Mouse (Mus musculus) stomach, postnatal 0 days (tissue): Measurements from ENCODE around the gene Radil. TPM values are rescaled to one million over a fixed set of nuclear protein-coding genes. Genes with fewer than 3 reads are reported as not detected.

Experiments
- ATAC-seq: fragments of 200-750 bp; cut with Nextera tagmentation; 2 replicates; pipeline ENCODE4 v1.8.0; 2017; ENCODE audit not compliant: low FRiP score, low TSS enrichment
- DNase-seq: peaks from one replicate; pipeline ENCODE4 v3.0.0-alpha.2; 2016; ENCODE audit warnings: low spot score
- H3K27ac ChIP-seq: fragments of 300-500 bp; sonication (generic); replicated peaks from 2 replicates; pipeline ENCODE4 v1.5.1; 2014; ENCODE audit warnings: mild to moderate bottlenecking, control low read depth
- H3K27me3 ChIP-seq: fragments of 300-500 bp; sonication (generic); 2 replicates; pipeline ENCODE4 v1.6.1; 2014; ENCODE audit warnings: low read length; ENCODE audit not compliant: control insufficient read depth, insufficient read depth
- H3K36me3 ChIP-seq: fragments of 300-500 bp; sonication (generic); 2 replicates; pipeline ENCODE4 v1.6.1; 2014; ENCODE audit warnings: low read length, mixed read lengths; ENCODE audit not compliant: control insufficient read depth, insufficient read depth
- H3K4me1 ChIP-seq: fragments of 300-500 bp; sonication (generic); replicated peaks from 2 replicates; pipeline ENCODE4 v1.6.1; 2014; ENCODE audit warnings: antibody characterized with exemption; ENCODE audit not compliant: control insufficient read depth, insufficient read depth
- H3K4me2 ChIP-seq: fragments of 300-500 bp; sonication (generic); replicated peaks from 2 replicates; pipeline ENCODE4 v1.6.1; 2014; ENCODE audit warnings: low read depth, mild to moderate bottlenecking, control low read depth, moderate library complexity
- H3K4me3 ChIP-seq: fragments of 300-500 bp; sonication (generic); 2 replicates; pipeline ENCODE4 v1.5.1; 2014; ENCODE audit warnings: low read depth, low read length, control low read depth
- H3K9ac ChIP-seq: fragments of 300-500 bp; sonication (generic); 2 replicates; pipeline ENCODE4 v1.6.1; 2014; ENCODE audit warnings: mild to moderate bottlenecking, low read length, control low read depth, mixed read lengths
- H3K9me3 ChIP-seq: fragments of 300-500 bp; sonication (generic); 2 replicates; pipeline ENCODE4 v1.6.1; 2016; ENCODE audit warnings: low read length; ENCODE audit not compliant: control insufficient read depth
- CTCF ChIP-seq: IDR thresholded peaks from 2 replicates; pipeline ENCODE4 v1.5.1; 2016; ENCODE audit warnings: antibody characterized with exemption, low read depth, mild to moderate bottlenecking, moderate library complexity
- EP300 ChIP-seq: optimal IDR thresholded peaks from 2 replicates; pipeline ENCODE3; 2016; ENCODE audit warnings: antibody characterized with exemption
- WGBS: fragments of 180-500 bp; shearing (Covaris S2); extraction: QIAGEN DNeasy Blood & Tissue Kit; methylation state at CpG from one replicate; pipeline ENCODE4 v1.1.7; 2014; 5-methylcytosine and 5-hydroxymethylcytosine counted together
- polyA plus RNA-seq: library from polyadenylated mRNA; unstranded; fragments of >200 nt; fragmentation: Nextera tagmentation; extraction: Ambion mirVana; gene quantifications from 2 replicates; pipeline ENCODE4 v1.2.1, GENCODE M21; 2015

Gene Radil
- polyA plus RNA-seq, 1 experiment from 2014 or later, result 0.36 TPM

GRCm38 (mm10) chr5:142547066-142547465 is 3.8 kb downstream of the Radil start:
- Histone ChIP-seq H3K4me1 (no peaks in the 10 kb centered on the region; the same call in 1 of the 2 replicates), H3K27me3 (no peaks in the 10 kb centered on the region), H3K4me2 (no peak overlapping the region), H3K36me3 (no peaks in the 10 kb centered on the region), H3K9me3 (no peaks in the 10 kb centered on the region), H3K27ac (no peak overlapping the region), H3K9ac (no peak overlapping the region), H3K4me3 (no peak overlapping the region)
- ATAC-seq (no peak), DNase-seq (no peak)
- 84% methylated on average over 3 of the region's 3 CpGs for WGBS
- TF ChIP-seq EP300, result no peak
- TF ChIP-seq CTCF, result no peak

- Histone ChIP-seq H3K4me3 (no peak overlapping the region), H3K36me3 (no peaks in the 10 kb centered on the region), H3K4me2 (no peak overlapping the region), H3K9me3 (no peaks in the 10 kb centered on the region), H3K27ac (no peak overlapping the region), H3K27me3 (no peaks in the 10 kb centered on the region), H3K9ac (no peak overlapping the region), H3K4me1 (no peaks in the 10 kb centered on the region; the same call in 1 of the 2 replicates)
- DNase-seq (no peak), ATAC-seq (no peak)
- WGBS, result 34% methylated on average over 5 of the region's 5 CpGs
- TF ChIP-seq CTCF (no peak), EP300 (no peak)
Measured at GRCm38 (mm10) chr5:142546344-142546743, 4.6 kb downstream of the Radil start.

- no peak for DNase-seq
- 58% methylated on average over 5 of the region's 5 CpGs for WGBS
Measured at GRCm38 (mm10) chr5:142545014-142545795, 5.7 kb downstream of the Radil start.

GRCm38 (mm10) chr5:142537286-142537685 is 13.6 kb downstream of the Radil start:
- H3K9ac ChIP-seq, result no peak overlapping the region
- H3K9me3 ChIP-seq, result no peaks in the 10 kb centered on the region
- no peaks in the 10 kb centered on the region for H3K27me3 ChIP-seq
- H3K27ac ChIP-seq, result no peak overlapping the region
- H3K4me1 ChIP-seq, result no peaks in the 10 kb centered on the region
- 81% methylated on average over 3 of the region's 3 CpGs for WGBS
- no peak for DNase-seq
- no peak for ATAC-seq
- H3K36me3 ChIP-seq, result no peaks in the 10 kb centered on the region
- no peak overlapping the region for H3K4me3 ChIP-seq
- TF ChIP-seq CTCF, result no peak
- no peak overlapping the region for H3K4me2 ChIP-seq

More at GRCm38 (mm10) chr5:142545014-142545795, 5.7 kb downstream of the Radil start:
- H3K4me2 ChIP-seq, result no peak overlapping the region
- H3K27ac ChIP-seq, result no peak overlapping the region
- no peak overlapping the region for H3K9ac ChIP-seq
- ATAC-seq, result no peak
- no peaks in the 10 kb centered on the region for H3K36me3 ChIP-seq
- H3K4me3 ChIP-seq, result no peak overlapping the region
- no peaks in the 10 kb centered on the region for H3K27me3 ChIP-seq
- no peaks in the 10 kb centered on the region for H3K4me1 ChIP-seq
- no peaks in the 10 kb centered on the region for H3K9me3 ChIP-seq
- TF ChIP-seq CTCF, result no peak
- no peak for TF ChIP-seq EP300

- Histone ChIP-seq H3K9ac (no peak overlapping the region), H3K27ac (no peak overlapping the region), H3K9me3 (no peaks in the 10 kb centered on the region), H3K27me3 (no peaks in the 10 kb centered on the region), H3K4me1 (no peaks in the 10 kb centered on the region), H3K4me2 (no peak overlapping the region), H3K4me3 (no peak overlapping the region), H3K36me3 (no peaks in the 10 kb centered on the region)
- WGBS, result 70% methylated on average over 4 of the region's 4 CpGs
- TF ChIP-seq EP300 (no peak), CTCF (no peak)
- ATAC-seq (no peak), DNase-seq (no peak)
Measured at GRCm38 (mm10) chr5:142535388-142535787, 15.5 kb downstream of the Radil start.

- no peak within 1 kb of the TSS for H3K4me3 ChIP-seq
- 0 out of 2 replicates have a peak, but pooled peaks cover 2% of the 10 kb centered on the region for H3K9me3 ChIP-seq
- 49% methylated on average over 41 of the region's 41 CpGs for WGBS
- DNase-seq (no peak), ATAC-seq (no peak)
- no peak for TF ChIP-seq EP300
- no peak for TF ChIP-seq CTCF
- no peak within 1 kb of the TSS for H3K4me2 ChIP-seq
- no peaks in the 10 kb centered on the region for H3K36me3 ChIP-seq
- H3K4me1 ChIP-seq, result no peaks in the 10 kb centered on the region
- no peak within 1 kb of the TSS for H3K27ac ChIP-seq
- H3K9ac ChIP-seq, result no peak within 1 kb of the TSS
- H3K27me3 ChIP-seq, result no peaks in the 10 kb centered on the region
Measured at GRCm38 (mm10) chr5:142529915-142530314, 21.0 kb downstream of the Radil start, which contains the start of gene Papolb. Gene Papolb, minus strand, starts transcription at chr5:142530076.
